Mouse (Mus musculus): ENCODE measurements around the gene Tex38. TPM values are rescaled to one million over a fixed set of nuclear protein-coding genes. Genes with fewer than 3 reads are reported as not detected.

Tex38 gene
- polyA plus RNA-seq, 1 experiment, result not detected

GRCm38 (mm10) chr4:115754851-115755250 lies 26.0 kb downstream of the Tex38 start:
- no peak overlapping the region for H3K4me3 ChIP-seq (ENCODE audit: insufficient read depth, low read depth, low read length)
- TF ChIP-seq POLR2A (IDR thresholded peaks at IDR 0.05; ENCODE audit: insufficient read depth, low read depth, low read length) (no peak), CTCF (IDR thresholded peaks at IDR 0.05; ENCODE audit: insufficient read depth, low read depth, low read length) (no peak)
- no peaks in the 10 kb centered on the region for H3K4me1 ChIP-seq (ENCODE audit: control insufficient read depth, insufficient read depth, low read length)
- WGBS, result 98% methylated on average over 1 of the region's 1 CpGs
- no peak overlapping the region for H3K27ac ChIP-seq (ENCODE audit: insufficient read depth, low read depth, low read length)

DNA sequence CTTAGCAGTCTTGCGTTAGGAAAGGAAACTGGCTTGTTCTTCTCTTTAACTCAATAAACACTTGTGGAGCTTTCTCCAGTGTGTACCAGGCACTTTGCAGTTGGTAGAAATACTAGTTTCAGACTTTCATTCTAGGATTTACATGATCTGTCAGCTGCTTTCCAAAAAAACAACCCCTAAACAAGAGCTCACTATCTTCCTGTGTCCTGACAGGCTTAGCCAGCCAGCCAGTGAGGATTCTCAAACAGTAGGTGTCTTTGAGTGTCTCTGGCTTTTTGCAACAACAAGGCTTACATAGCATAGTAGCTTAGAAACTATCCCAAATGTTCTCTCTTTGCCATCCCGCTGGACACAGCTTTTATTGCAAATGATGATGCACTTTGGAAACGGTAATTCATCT lies 26.7 kb downstream of the Tex38 start:
- no peaks in the 10 kb centered on the region for H3K4me1 ChIP-seq (ENCODE audit: control insufficient read depth, insufficient read depth, low read length)
- 89% methylated on average over 3 of the region's 3 CpGs for WGBS
- no peak overlapping the region for H3K27ac ChIP-seq (ENCODE audit: insufficient read depth, low read depth, low read length)
- no peak overlapping the region for H3K4me3 ChIP-seq (ENCODE audit: insufficient read depth, low read depth, low read length)
- TF ChIP-seq POLR2A (IDR thresholded peaks at IDR 0.05; ENCODE audit: insufficient read depth, low read depth, low read length), result no peak
- no peak for TF ChIP-seq CTCF (IDR thresholded peaks at IDR 0.05; ENCODE audit: insufficient read depth, low read depth, low read length)

DNA sequence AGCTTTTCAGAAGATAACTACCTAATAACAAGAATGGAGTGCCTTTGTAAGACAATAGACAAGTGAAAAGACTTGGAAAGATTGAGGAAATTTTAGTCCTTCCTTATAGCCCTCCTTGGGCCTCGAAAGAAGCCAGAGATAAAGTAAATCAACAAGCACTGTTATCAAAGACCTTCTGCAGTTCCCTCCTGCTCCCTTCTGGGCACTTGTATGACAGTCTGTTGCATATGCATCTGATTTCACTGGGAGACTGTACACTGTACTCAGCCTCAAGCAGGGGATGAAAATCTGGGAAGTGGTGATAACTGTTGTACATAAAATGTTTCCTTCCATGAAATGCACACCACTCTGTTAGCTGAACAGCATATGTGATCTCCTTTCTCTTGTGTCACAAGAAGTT lies 31.5 kb downstream of the Tex38 start:
- Histone ChIP-seq H3K27ac (ENCODE audit: insufficient read depth, low read depth, low read length) (no peak overlapping the region), H3K4me3 (ENCODE audit: insufficient read depth, low read depth, low read length) (no peak overlapping the region), H3K4me1 (ENCODE audit: control insufficient read depth, insufficient read depth, low read length) (no peaks in the 10 kb centered on the region)
- TF ChIP-seq CTCF (IDR thresholded peaks at IDR 0.05; ENCODE audit: insufficient read depth, low read depth, low read length) (no peak), POLR2A (IDR thresholded peaks at IDR 0.05; ENCODE audit: insufficient read depth, low read depth, low read length) (no peak)
- 97% methylated on average over 1 of the region's 1 CpGs for WGBS

DNA sequence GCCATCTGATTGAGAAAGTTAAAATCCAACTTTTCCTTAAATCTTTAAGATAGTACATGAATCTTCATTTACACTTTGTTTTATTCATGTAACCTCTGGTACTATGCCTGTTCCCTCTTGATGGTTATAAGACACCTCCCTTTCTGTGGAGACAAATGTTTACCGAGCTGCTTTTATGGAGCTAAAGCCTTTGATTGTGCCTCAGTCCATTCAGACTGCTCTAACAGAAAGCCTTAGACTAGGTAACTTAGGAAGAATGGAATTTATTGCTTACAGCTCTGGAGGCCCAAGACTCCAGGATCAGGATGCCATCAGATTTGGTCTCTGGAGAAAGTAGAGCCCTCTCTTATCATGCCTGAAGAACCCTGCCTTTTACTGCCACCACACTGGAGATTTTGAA lies 32.6 kb downstream of the Tex38 start:
- no peak overlapping the region for H3K4me3 ChIP-seq (ENCODE audit: insufficient read depth, low read depth, low read length)
- no peak for TF ChIP-seq POLR2A (IDR thresholded peaks at IDR 0.05; ENCODE audit: insufficient read depth, low read depth, low read length)
- TF ChIP-seq CTCF (IDR thresholded peaks at IDR 0.05; ENCODE audit: insufficient read depth, low read depth, low read length), result no peak
- 49% methylated on average over 1 of the region's 1 CpGs for WGBS
- no peaks in the 10 kb centered on the region for H3K4me1 ChIP-seq (ENCODE audit: control insufficient read depth, insufficient read depth, low read length)
- H3K27ac ChIP-seq (ENCODE audit: insufficient read depth, low read depth, low read length), result no peak overlapping the region

DNA sequence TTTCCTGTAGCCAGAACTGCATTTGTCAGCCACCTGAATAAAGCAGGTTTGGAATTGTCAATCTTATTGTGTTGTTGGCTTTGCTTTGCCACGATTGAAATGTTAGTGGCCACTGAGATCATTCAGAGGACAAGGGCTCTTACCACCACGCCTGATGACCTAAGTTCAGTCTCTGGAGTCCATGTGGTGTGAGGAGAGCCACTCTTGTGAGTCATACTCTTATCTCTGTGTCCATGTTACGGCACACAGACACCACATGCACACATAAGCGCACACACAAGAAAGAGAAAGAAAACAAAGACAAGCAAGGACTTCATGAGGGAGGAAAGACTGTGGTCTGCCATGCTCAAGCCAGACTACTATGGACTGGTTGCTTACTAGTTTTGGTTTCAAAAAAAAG lies 37.7 kb downstream of the Tex38 start:
- H3K4me3 ChIP-seq (ENCODE audit: insufficient read depth, low read depth, low read length), result no peak overlapping the region
- WGBS, result 89% methylated on average over 4 of the region's 4 CpGs
- TF ChIP-seq POLR2A (IDR thresholded peaks at IDR 0.05; ENCODE audit: insufficient read depth, low read depth, low read length), result no peak
- TF ChIP-seq CTCF (IDR thresholded peaks at IDR 0.05; ENCODE audit: insufficient read depth, low read depth, low read length), result no peak
- no peak overlapping the region for H3K27ac ChIP-seq (ENCODE audit: insufficient read depth, low read depth, low read length)
- peaks cover 7% of the 10 kb centered on the region for H3K4me1 ChIP-seq (ENCODE audit: control insufficient read depth, insufficient read depth, low read length)

- peaks cover 7% of the 10 kb centered on the region for H3K4me1 ChIP-seq (ENCODE audit: control insufficient read depth, insufficient read depth, low read length)
- no peak overlapping the region for H3K27ac ChIP-seq (ENCODE audit: insufficient read depth, low read depth, low read length)
- TF ChIP-seq CTCF (IDR thresholded peaks at IDR 0.05; ENCODE audit: insufficient read depth, low read depth, low read length) (no peak), POLR2A (IDR thresholded peaks at IDR 0.05; ENCODE audit: insufficient read depth, low read depth, low read length) (no peak)
- no peak overlapping the region for H3K4me3 ChIP-seq (ENCODE audit: insufficient read depth, low read depth, low read length)
Observed at GRCm38 (mm10) chr4:115742658-115743057, 38.2 kb downstream of the Tex38 start.

GRCm38 (mm10) chr4:115738481-115738985 lies 42.3 kb downstream of the Tex38 start:
- TF ChIP-seq POLR2A (IDR thresholded peaks at IDR 0.05; ENCODE audit: insufficient read depth, low read depth, low read length) (no peak), CTCF (IDR thresholded peaks at IDR 0.05; ENCODE audit: insufficient read depth, low read depth, low read length) (no peak)
- Histone ChIP-seq H3K27ac (ENCODE audit: insufficient read depth, low read depth, low read length) (no peak overlapping the region), H3K4me1 (ENCODE audit: control insufficient read depth, insufficient read depth, low read length) (peaks cover 7% of the 10 kb centered on the region), H3K4me3 (ENCODE audit: insufficient read depth, low read depth, low read length) (peak overlapping the region; percentile 32)
- 20% methylated on average over 13 of the region's 13 CpGs for WGBS

GRCm38 (mm10) chr4:115737551-115738041 lies 43.2 kb downstream of the Tex38 start, which contains the start of gene Efcab14:
Gene Efcab14, plus strand, starts transcription at chr4:115737744.
- WGBS, result under 1% methylated on average over 45 of the region's 45 CpGs
- peak; percentile 62 for TF ChIP-seq POLR2A (IDR thresholded peaks at IDR 0.05; ENCODE audit: insufficient read depth, low read depth, low read length)
- peak; percentile 57 for TF ChIP-seq CTCF (IDR thresholded peaks at IDR 0.05; ENCODE audit: insufficient read depth, low read depth, low read length)
- Histone ChIP-seq H3K27ac (ENCODE audit: insufficient read depth, low read depth, low read length) (peak within 1 kb of the TSS; percentile 49; the same call in 1 of the 2 replicates), H3K4me3 (ENCODE audit: insufficient read depth, low read depth, low read length) (peak within 1 kb of the TSS; percentile 80), H3K4me1 (ENCODE audit: control insufficient read depth, insufficient read depth, low read length) (peaks cover 7% of the 10 kb centered on the region)

DNA sequence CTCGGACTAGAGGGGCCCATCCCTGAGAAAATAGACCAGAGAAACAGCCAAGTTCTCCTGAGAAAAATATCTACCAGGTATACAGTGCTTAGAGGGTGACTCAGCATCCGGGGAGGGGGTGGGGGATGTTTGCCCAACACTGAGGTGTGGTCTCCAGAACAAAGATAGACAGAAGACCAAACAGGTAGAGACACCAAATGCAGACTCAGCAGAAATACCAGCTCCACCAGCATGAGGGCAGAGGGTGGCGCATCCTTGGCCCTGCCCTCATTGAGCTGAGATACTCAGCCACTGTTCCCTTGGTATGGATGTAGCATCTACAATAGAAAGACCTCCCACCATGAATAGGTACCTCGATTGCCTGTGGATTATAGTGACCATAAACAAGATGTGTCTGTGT lies 46.0 kb downstream of the Tex38 start:
- Histone ChIP-seq H3K4me1 (ENCODE audit: control insufficient read depth, insufficient read depth, low read length) (peaks cover 5% of the 10 kb centered on the region), H3K27ac (ENCODE audit: insufficient read depth, low read depth, low read length) (no peak overlapping the region), H3K4me3 (ENCODE audit: insufficient read depth, low read depth, low read length) (no peak overlapping the region)
- 67% methylated on average over 4 of the region's 4 CpGs for WGBS
- TF ChIP-seq POLR2A (IDR thresholded peaks at IDR 0.05; ENCODE audit: insufficient read depth, low read depth, low read length), result no peak
- TF ChIP-seq CTCF (IDR thresholded peaks at IDR 0.05; ENCODE audit: insufficient read depth, low read depth, low read length), result no peak

Data from olfactory bulb, adult 2 months (tissue).